ENCODE assay signal across 8 mouse cellular contexts in the genomic region with DNA sequence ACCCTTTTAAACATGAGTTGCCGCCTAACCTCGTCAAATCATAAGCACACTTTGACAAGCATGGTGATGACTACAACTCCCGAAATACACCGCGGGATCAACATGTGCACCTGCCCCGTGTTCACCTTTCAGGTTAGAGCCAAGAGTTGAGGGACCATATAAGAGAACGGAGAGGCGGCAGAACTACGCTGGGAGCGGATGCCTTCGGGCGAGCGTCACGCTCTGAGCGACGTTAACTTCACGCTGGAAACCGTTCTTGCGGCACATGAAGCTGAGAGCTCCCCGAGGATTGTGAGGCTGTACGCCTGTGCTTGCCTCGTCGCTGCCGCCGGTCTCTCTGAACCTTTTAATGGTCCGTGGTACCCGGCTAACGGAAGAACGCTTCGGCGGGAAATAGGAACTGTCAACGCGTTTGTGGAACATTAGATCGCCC. TPM values are rescaled to one million over a fixed set of nuclear protein-coding genes. Genes with fewer than 3 reads are reported as not detected.
A peak's percentile ranks its signal among the peaks of the same experiment; 100 is the strongest.
DNase-seq lines count a peak whose midpoint lies in the region; ATAC-seq lines count a peak whose summit lies in the region.

No protein-coding gene starts in this region.

- H3K9me3 ChIP-seq in embryonic facial prominence, embryonic 15.5 days (replicated peaks), result no peaks in the 10 kb centered on the region
- no peaks in the 10 kb centered on the region for H3K9me3 ChIP-seq in kidney, embryonic 15.5 days (replicated peaks)

- H3K27me3 ChIP-seq in embryonic facial prominence, embryonic 15.5 days, result no peaks in the 10 kb centered on the region
- H3K27me3 ChIP-seq in kidney, embryonic 15.5 days, result no peaks in the 10 kb centered on the region

- peak; percentile 58 for DNase-seq in 3T3-L1 (ENCODE audit: low read depth, low spot score)
- peak; percentile 3 to 9 for DNase-seq in adrenal gland, postnatal 4 days (ENCODE audit: low spot score in 2 of 2)
- peak; percentile 29 to 37 for DNase-seq in heart, adult 9 months (ENCODE audit: low spot score in 2 of 2)
- peak; percentile 44 for DNase-seq in liver
- DNase-seq in monocyte, adult 2 months (ENCODE audit: low read depth in 1 of 2, low spot score in 2 of 2), result peak; percentile 3 to 22
- DNase-seq in spleen, postnatal 14 days (ENCODE audit: low spot score in 2 of 2), result peak; percentile 10 to 51

- peak overlapping the region; percentile 79 for H3K27ac ChIP-seq in embryonic facial prominence, embryonic 15.5 days (replicated peaks)
- peak overlapping the region; percentile 98 for H3K27ac ChIP-seq in kidney, embryonic 15.5 days

- H3K4me1 ChIP-seq in embryonic facial prominence, embryonic 15.5 days, result peaks cover 11% of the 10 kb centered on the region; the same call in 1 of the 2 replicates
- H3K4me1 ChIP-seq in kidney, embryonic 15.5 days, result peaks cover 12% of the 10 kb centered on the region

- no peaks in the 10 kb centered on the region for H3K36me3 ChIP-seq in embryonic facial prominence, embryonic 15.5 days
- no peaks in the 10 kb centered on the region for H3K36me3 ChIP-seq in kidney, embryonic 15.5 days

- H3K9ac ChIP-seq in embryonic facial prominence, embryonic 15.5 days, result peak overlapping the region; percentile 58
- H3K9ac ChIP-seq in kidney, embryonic 15.5 days, result peak overlapping the region; percentile 98

- 0% methylated on average over 34 of the region's 34 CpGs for WGBS in embryonic facial prominence, embryonic 15.5 days
- WGBS in kidney, embryonic 15.5 days, result under 1% methylated on average over 34 of the region's 34 CpGs

- H3K4me3 ChIP-seq in embryonic facial prominence, embryonic 15.5 days (replicated peaks), result peak overlapping the region; percentile 97
- H3K4me3 ChIP-seq in kidney, embryonic 15.5 days (replicated peaks), result peak overlapping the region; percentile 96

- peak overlapping the region; percentile 90 for H3K4me2 ChIP-seq in embryonic facial prominence, embryonic 15.5 days (replicated peaks)
- H3K4me2 ChIP-seq in kidney, embryonic 15.5 days, result peak overlapping the region; percentile 92

- 0 out of 2 replicates have a peak, but pooled peaks have one; percentile 7 for ATAC-seq in embryonic facial prominence, embryonic 15.5 days (ENCODE audit: insufficient number of reproducible peaks, low FRiP score, low TSS enrichment, low read depth)
- peak; percentile 43 for ATAC-seq in kidney, embryonic 15.5 days (replicated peaks; ENCODE audit: low FRiP score)

RNA-seq across cellular contexts. Expression of a gene that starts 0.7 kb away (rescaled TPM):
- 10 to 100 TPM; 93.5 to 94.3 TPM for total RNA-seq in adrenal gland, postnatal 4 days (2021)
- 81.1 and 89.0 TPM in 2 replicates for polyA plus RNA-seq in embryonic facial prominence, embryonic 15.5 days (2015; fragmentation: Nextera tagmentation; extraction: Ambion mirVana)
- 89.5 and 92.2 TPM in 2 replicates for polyA plus RNA-seq in kidney, embryonic 15.5 days (2015; fragmentation: Nextera tagmentation; extraction: Ambion mirVana)

RNA-seq across cellular contexts. Expression of a gene that starts 41.4 kb away (rescaled TPM):
- total RNA-seq in adrenal gland, postnatal 4 days (2021), result 10 to 100 TPM; 45.8 to 46.5 TPM
- 29.8 and 32.3 TPM in 2 replicates for polyA plus RNA-seq in embryonic facial prominence, embryonic 15.5 days (2015; fragmentation: Nextera tagmentation; extraction: Ambion mirVana)
- 45.4 and 49.5 TPM in 2 replicates for polyA plus RNA-seq in kidney, embryonic 15.5 days (2015; fragmentation: Nextera tagmentation; extraction: Ambion mirVana)

Comparison
In these comparisons a context has a peak if more than half of its experiments do, and no peak if none do; other contexts are left out.
1. Peak in every context shown above with its lines: DNase-seq, ATAC-seq, H3K4me3 ChIP-seq and H3K27ac ChIP-seq.
2. DNase-seq: peak in every context shown above with its lines; median percentile 58 in 3T3-L1; 44 in liver; 33 in heart, adult 9 months; 30 in spleen, postnatal 14 days; 12 in monocyte, adult 2 months; 6 in adrenal gland, postnatal 4 days.